Mouse (Mus musculus) ES-E14 (cell line): ENCODE results near the gene Acp1. TPM values are rescaled to one million over a fixed set of nuclear protein-coding genes. Genes with fewer than 3 reads are reported as not detected.

Experiments
- DNase-seq: peaks from one replicate; pipeline ENCODE4 v3.0.0-alpha.2; 2013; ENCODE audit warnings: low read depth, low spot score
- H3K27ac ChIP-seq: 2 replicates; pipeline ENCODE4 v1.5.1; 2012; ENCODE audit warnings: low read depth, mild to moderate bottlenecking, low read length, moderate library complexity, mixed read lengths; ENCODE audit not compliant: poor library complexity, insufficient read depth, severe bottlenecking
- H3K36me3 ChIP-seq: 2 replicates; pipeline ENCODE4 v1.6.1; 2012; ENCODE audit warnings: mild to moderate bottlenecking, low read length, moderate library complexity, mixed read lengths; ENCODE audit not compliant: control insufficient read depth, poor library complexity, insufficient read depth, severe bottlenecking
- H3K4me1 ChIP-seq, 2 experiments: fragments of 150-350 bp in 1 of 2; sonication (generic) in 1 of 2; 2 replicates each; pipeline ENCODE4 v1.6.1; 2012; ENCODE audit warnings: low read length in 2 of 2, mild to moderate bottlenecking in 1 of 2, mixed read lengths in 1 of 2; ENCODE audit not compliant: control insufficient read depth in 2 of 2, insufficient read depth in 2 of 2, poor library complexity in 1 of 2
- H3K4me3 ChIP-seq, 2 experiments: fragments of 150-350 bp in 1 of 2; sonication (generic) in 1 of 2; 2 replicates each; pipeline ENCODE4 v1.5.1; 2012; ENCODE audit warnings: low read length in 2 of 2, low read depth in 1 of 2, mild to moderate bottlenecking in 1 of 2, mixed read lengths in 1 of 2; ENCODE audit not compliant: insufficient read depth in 1 of 2, poor library complexity in 1 of 2, severe bottlenecking in 1 of 2
- H3K9ac ChIP-seq: 2 replicates; pipeline ENCODE4 v1.6.1; 2012; ENCODE audit warnings: low read depth, mild to moderate bottlenecking, low read length, mixed read lengths; ENCODE audit not compliant: poor library complexity, insufficient read depth, severe bottlenecking
- H3K9me3 ChIP-seq: fragments of 150-350 bp; sonication (generic); 2 replicates; pipeline ENCODE4 v1.6.1; 2012; ENCODE audit warnings: low read depth, mild to moderate bottlenecking, low read length; ENCODE audit not compliant: control insufficient read depth, insufficient read depth
- CHD2 ChIP-seq: IDR thresholded peaks from 2 replicates; pipeline ENCODE4 v1.6.1; 2014; ENCODE audit warnings: mild to moderate bottlenecking, low read depth, low read length, inconsistent platforms
- HCFC1 ChIP-seq: IDR thresholded peaks from 2 replicates; pipeline ENCODE4 v1.6.1; 2012; ENCODE audit warnings: low read length, inconsistent platforms, borderline replicate concordance; ENCODE audit not compliant: insufficient read depth
- MAFK ChIP-seq: IDR thresholded peaks from 2 replicates; pipeline ENCODE4 v1.6.1; 2014; ENCODE audit warnings: mild to moderate bottlenecking, low read depth, low read length, inconsistent platforms; ENCODE audit not compliant: insufficient read depth
- ZC3H11A ChIP-seq: IDR thresholded peaks from 2 replicates; pipeline ENCODE4 v1.6.1; 2012; ENCODE audit warnings: low read depth, mild to moderate bottlenecking, inconsistent platforms, low read length, borderline replicate concordance
- ZNF384 ChIP-seq: IDR thresholded peaks from 2 replicates; pipeline ENCODE4 v1.6.1; 2012; ENCODE audit warnings: low read depth, low read length, inconsistent platforms
- in situ Hi-C, 2 experiments: fragments of 600-800 bp; cut with MboI; formaldehyde crosslinking; loops; one replicate each; pipeline ENCODE4 v1.15.1; 2025; ENCODE audit warnings: low sequenced_read_pairs in 2 of 2, inconsistent platforms in 1 of 2; ENCODE audit not compliant: unreplicated experiment in 2 of 2
- total RNA-seq: library from RNA; depleted of rRNA; stranded (reverse); fragments of 300-350 nt; gene quantifications from 2 replicates; pipeline ENCODE4 v1.2.3, GENCODE M21; 2012

Gene Acp1
- total RNA-seq, 1 experiment: 73.7 TPM

- no peak overlapping the region for H3K27ac ChIP-seq
- in situ Hi-C loops: no loop called here
- TF ChIP-seq ZNF384: no peak
- no peak for TF ChIP-seq MAFK
- TF ChIP-seq HCFC1: no peak
- no peak for TF ChIP-seq ZC3H11A
- no peak for TF ChIP-seq CHD2
- H3K4me1 ChIP-seq: no peaks in the 10 kb centered on the region
- H3K9me3 ChIP-seq: no peaks in the 10 kb centered on the region
- H3K36me3 ChIP-seq: no peaks in the 10 kb centered on the region
- H3K9ac ChIP-seq: no peak overlapping the region
- H3K4me3 ChIP-seq: no peak overlapping the region
- peak; percentile 33 for DNase-seq
Measured at GRCm38 (mm10) chr12:30890067-30890466, 21.3 kb downstream of the Acp1 start.

GRCm38 (mm10) chr12:30888003-30888402 lies 23.4 kb downstream of the Acp1 start:
- H3K27ac ChIP-seq: no peak overlapping the region
- in situ Hi-C loops: no loop called here
- H3K36me3 ChIP-seq: no peaks in the 10 kb centered on the region
- peaks cover 0 to 3% of the 10 kb centered on the region in 2 experiments; a peak in 1 of 4 replicates for H3K4me1 ChIP-seq
- no peak overlapping the region for H3K4me3 ChIP-seq
- H3K9me3 ChIP-seq: no peaks in the 10 kb centered on the region
- no peak overlapping the region for H3K9ac ChIP-seq
- no peak for DNase-seq
- TF ChIP-seq ZNF384 (no peak), MAFK (no peak), HCFC1 (no peak), ZC3H11A (no peak), CHD2 (no peak)

- Histone ChIP-seq H3K9ac (no peak overlapping the region), H3K9me3 (no peaks in the 10 kb centered on the region), H3K4me3 (no peak overlapping the region), H3K36me3 (no peaks in the 10 kb centered on the region), H3K4me1 (peaks cover 0 to 3% of the 10 kb centered on the region in 2 experiments; a peak in 1 of 4 replicates), H3K27ac (no peak overlapping the region)
- TF ChIP-seq HCFC1: no peak
- no peak for TF ChIP-seq ZC3H11A
- TF ChIP-seq MAFK: no peak
- TF ChIP-seq ZNF384: no peak
- no peak for TF ChIP-seq CHD2
- in situ Hi-C loops: no loop called here
- no peak for DNase-seq
Measured at GRCm38 (mm10) chr12:30885891-30886290, 25.5 kb downstream of the Acp1 start.

- no peaks in the 10 kb centered on the region for H3K36me3 ChIP-seq
- peak overlapping the region; percentile 27; the same call in 1 of the 2 replicates for H3K9ac ChIP-seq
- no peak overlapping the region for H3K27ac ChIP-seq
- TF ChIP-seq CHD2: no peak
- TF ChIP-seq ZC3H11A: no peak
- TF ChIP-seq MAFK: no peak
- TF ChIP-seq ZNF384: no peak
- no peak for TF ChIP-seq HCFC1
- no peaks in the 10 kb centered on the region for H3K9me3 ChIP-seq
- DNase-seq: no peak
- H3K4me1 ChIP-seq: peaks cover 0 to 3% of the 10 kb centered on the region in 2 experiments; a peak in 1 of 4 replicates
- H3K4me3 ChIP-seq: peak overlapping the region; percentile 64 to 72
- in situ Hi-C loops: loop anchor here in 1 of 2 experiments (5.0 kb wide), 1 partner anchor 287 kb away; no protein-coding TSS in a partner anchor
Measured at GRCm38 (mm10) chr12:30884622-30885230, 26.7 kb downstream of the Acp1 start.
